Mouse (Mus musculus): Measurements from ENCODE around the gene Cartpt. TPM values are rescaled to one million over a fixed set of nuclear protein-coding genes. Genes with fewer than 3 reads are reported as not detected.
"Not testable (repeated sequence)": the region's sequence is repeated elsewhere in the genome, so short reads cannot be mapped to it uniquely, and the experiment has no call there.

The Cartpt gene
- polyA plus RNA-seq, 1 experiment from 2014 or later, result 4.7 TPM

DNA sequence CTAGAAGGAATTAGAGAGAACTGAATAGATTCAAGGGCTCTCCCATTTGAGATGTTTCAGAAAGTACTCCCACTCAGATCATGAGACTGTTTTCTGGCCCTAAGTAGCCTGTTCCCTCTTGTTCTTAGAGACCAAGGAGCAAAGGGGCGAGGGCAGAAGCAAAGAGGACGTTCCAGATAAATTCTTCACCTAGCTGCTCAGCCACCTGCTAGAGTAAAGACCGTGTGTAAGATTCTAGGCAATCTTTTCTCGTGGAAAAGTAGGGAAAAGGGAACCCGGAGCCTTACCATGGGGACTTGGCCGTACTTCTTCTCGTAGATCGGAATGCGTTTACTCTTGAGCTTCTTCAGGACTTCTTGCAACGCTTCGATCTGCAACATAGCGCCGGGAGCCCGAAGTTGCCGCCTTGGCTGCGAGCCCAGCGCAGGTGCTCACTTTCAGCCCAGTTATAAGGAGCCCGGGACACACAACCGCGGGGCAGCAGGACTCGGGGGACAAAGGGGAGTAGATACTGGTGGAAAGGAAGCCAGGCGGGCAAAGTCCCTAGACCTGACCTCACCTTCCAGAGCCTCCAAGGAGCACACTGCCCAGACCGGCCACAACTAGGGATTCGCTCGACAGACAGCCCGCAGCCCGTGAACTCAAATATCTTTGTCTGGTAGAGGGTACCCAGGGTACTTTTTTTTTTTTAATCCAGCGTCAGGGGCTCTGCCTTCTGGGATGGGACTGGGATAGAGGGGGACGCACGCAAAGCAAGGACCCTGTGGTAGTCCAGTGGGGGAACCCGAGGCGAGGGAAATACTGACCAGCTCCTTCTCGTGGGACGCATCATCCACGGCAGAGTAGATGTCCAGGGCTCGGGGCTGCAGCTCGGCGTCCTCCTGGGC is 978 bp downstream of the Cartpt start:
- Histone ChIP-seq H3K36me3 (no peaks in the 10 kb centered on the region), H3K4me3 (replicated peaks) (peak overlapping the region; percentile 25), H3K9me3 (replicated peaks) (no peaks in the 10 kb centered on the region), H3K4me1 (peaks cover 11% of the 10 kb centered on the region), H3K27me3 (peaks cover 55% of the 10 kb centered on the region), H3K27ac (no peak overlapping the region), H3K4me2 (peak overlapping the region; percentile 50), H3K9ac (no peak overlapping the region)
- 5% methylated on average over 38 of the region's 38 CpGs for WGBS
- ATAC-seq (replicated peaks; ENCODE audit: low FRiP score), result no peak

DNA sequence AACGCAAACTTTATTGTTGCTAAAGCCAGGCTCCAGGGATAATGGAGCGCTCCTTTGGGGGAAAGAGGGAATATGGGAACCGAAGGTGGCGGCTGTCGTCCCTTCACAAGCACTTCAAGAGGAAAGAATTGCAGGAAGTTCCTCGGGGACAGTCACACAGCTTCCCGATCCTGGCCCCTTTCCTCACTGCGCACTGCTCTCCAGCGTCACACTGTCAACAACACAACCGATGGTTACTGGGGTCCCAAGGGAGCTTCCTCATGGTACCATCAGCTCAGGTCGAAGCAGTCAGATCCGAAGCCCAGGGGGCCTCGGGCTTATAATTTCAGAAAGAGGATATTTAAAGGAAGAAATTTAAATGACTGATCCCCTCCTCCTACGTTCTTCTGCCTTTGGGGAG is 2.1 kb downstream of the Cartpt start:
- Histone ChIP-seq H3K4me2 (no peak overlapping the region), H3K27me3 (peaks cover 55% of the 10 kb centered on the region), H3K9ac (no peak overlapping the region), H3K4me3 (replicated peaks) (no peak overlapping the region), H3K9me3 (replicated peaks) (no peaks in the 10 kb centered on the region), H3K4me1 (peaks cover 11% of the 10 kb centered on the region), H3K27ac (no peak overlapping the region), H3K36me3 (no peaks in the 10 kb centered on the region)
- ATAC-seq (replicated peaks; ENCODE audit: low FRiP score), result no peak
- WGBS, result 21% methylated on average over 14 of the region's 14 CpGs

DNA sequence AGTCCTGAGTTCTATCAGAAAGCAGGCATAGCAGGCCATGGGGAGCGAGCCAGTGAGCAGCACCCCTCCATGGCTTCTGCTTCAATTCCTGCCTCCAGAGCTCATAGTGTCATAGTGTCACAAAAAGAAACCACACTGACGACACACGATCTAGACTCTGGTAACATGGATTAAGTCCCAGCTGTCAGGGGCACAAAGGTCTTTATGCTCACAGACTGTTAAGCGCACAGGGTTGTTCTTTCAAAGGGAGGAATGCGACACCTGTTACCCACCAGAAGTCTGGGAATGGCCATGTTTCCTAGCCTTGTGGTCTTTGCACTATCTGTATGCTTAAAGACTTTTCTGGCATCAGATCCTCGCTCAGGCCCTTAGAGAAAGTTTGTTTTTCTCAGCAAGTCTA is 15.3 kb downstream of the Cartpt start:
- Histone ChIP-seq H3K27ac (no peak overlapping the region), H3K4me3 (replicated peaks) (no peak overlapping the region), H3K4me1 (no peaks in the 10 kb centered on the region), H3K9me3 (replicated peaks) (no peaks in the 10 kb centered on the region), H3K9ac (no peak overlapping the region), H3K4me2 (no peak overlapping the region), H3K27me3 (no peaks in the 10 kb centered on the region), H3K36me3 (no peaks in the 10 kb centered on the region)
- WGBS, result 64% methylated on average over 6 of the region's 6 CpGs
- ATAC-seq (replicated peaks; ENCODE audit: low FRiP score), result no peak

- ATAC-seq (replicated peaks; ENCODE audit: low FRiP score); H3K4me1 ChIP-seq; H3K9me3 ChIP-seq (replicated peaks); H3K4me2 ChIP-seq; H3K9ac ChIP-seq; H3K27ac ChIP-seq; H3K4me3 ChIP-seq (replicated peaks); H3K27me3 ChIP-seq; H3K36me3 ChIP-seq: not testable (repeated sequence)
- WGBS, result 75% methylated on average over 8 of the region's 8 CpGs
Observed at GRCm38 (mm10) chr13:99881774-99882173, 19.1 kb downstream of the Cartpt start.

- no peak overlapping the region for H3K4me3 ChIP-seq (replicated peaks)
- 76% methylated on average over 10 of the region's 10 CpGs for WGBS
- ATAC-seq (replicated peaks; ENCODE audit: low FRiP score), result no peak
- no peaks in the 10 kb centered on the region for H3K36me3 ChIP-seq
- H3K4me1 ChIP-seq, result no peaks in the 10 kb centered on the region
- H3K4me2 ChIP-seq, result no peak overlapping the region
- no peak overlapping the region for H3K9ac ChIP-seq
- H3K9me3 ChIP-seq (replicated peaks), result no peaks in the 10 kb centered on the region
- H3K27ac ChIP-seq, result no peak overlapping the region
- no peaks in the 10 kb centered on the region for H3K27me3 ChIP-seq
Observed at GRCm38 (mm10) chr13:99879696-99880095, 21.2 kb downstream of the Cartpt start.

DNA sequence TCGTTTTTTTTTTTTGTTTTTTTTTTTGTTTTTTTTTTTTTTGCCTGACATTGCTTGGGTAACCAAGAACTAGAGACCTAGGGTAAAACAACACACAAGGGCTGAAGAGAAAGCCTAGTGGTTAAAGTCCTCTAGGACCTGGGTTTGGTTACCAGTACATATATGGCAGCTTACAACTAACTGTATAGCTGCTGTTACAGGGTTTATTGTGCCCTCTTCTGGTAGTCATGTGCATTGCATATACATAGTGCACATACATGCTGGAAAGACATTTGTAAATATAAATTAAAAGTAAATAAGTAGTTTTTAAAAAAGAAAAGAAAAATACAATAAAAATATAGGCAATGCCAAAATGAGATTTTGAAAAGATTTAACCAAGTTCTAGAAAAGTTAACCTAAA is 28.8 kb downstream of the Cartpt start:
- H3K4me1 ChIP-seq, result no peaks in the 10 kb centered on the region
- H3K4me3 ChIP-seq (replicated peaks), result no peak overlapping the region
- no peaks in the 10 kb centered on the region for H3K27me3 ChIP-seq
- no peak for ATAC-seq (replicated peaks; ENCODE audit: low FRiP score)
- H3K36me3 ChIP-seq, result no peaks in the 10 kb centered on the region
- no peak overlapping the region for H3K9ac ChIP-seq
- 78% methylated on average over 1 of the region's 1 CpGs for WGBS
- H3K9me3 ChIP-seq (replicated peaks), result no peaks in the 10 kb centered on the region
- H3K27ac ChIP-seq, result no peak overlapping the region
- no peak overlapping the region for H3K4me2 ChIP-seq

GRCm38 (mm10) chr13:99868438-99868837 is 32.5 kb downstream of the Cartpt start:
- 95% methylated on average over 6 of the region's 6 CpGs for WGBS
- Histone ChIP-seq H3K4me3 (replicated peaks) (no peak overlapping the region), H3K4me1 (no peaks in the 10 kb centered on the region), H3K9me3 (replicated peaks) (no peaks in the 10 kb centered on the region), H3K27ac (no peak overlapping the region), H3K4me2 (no peak overlapping the region), H3K36me3 (no peaks in the 10 kb centered on the region), H3K27me3 (no peaks in the 10 kb centered on the region), H3K9ac (no peak overlapping the region)
- no peak for ATAC-seq (replicated peaks; ENCODE audit: low FRiP score)

DNA sequence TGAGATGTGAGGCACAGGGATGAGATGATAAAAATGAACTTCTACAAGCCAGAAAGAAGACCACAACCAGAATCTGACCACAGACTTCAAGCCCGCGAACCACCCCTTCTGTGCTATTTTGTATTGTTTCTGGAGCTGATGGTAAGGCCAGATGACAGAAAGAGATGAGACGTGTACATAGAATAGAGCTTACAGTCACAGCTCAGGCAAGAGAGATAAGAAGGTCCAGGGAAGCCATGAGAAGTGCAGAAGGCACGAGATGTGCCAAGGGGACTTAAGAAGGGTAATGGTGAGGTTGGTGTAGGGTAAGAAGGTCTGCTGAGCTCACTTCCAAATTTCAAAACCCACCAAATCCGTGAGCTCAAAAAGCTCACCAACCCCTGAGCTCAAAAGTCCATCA is 36.6 kb downstream of the Cartpt start:
- 85% methylated on average over 5 of the region's 5 CpGs for WGBS
- Histone ChIP-seq H3K36me3 (no peaks in the 10 kb centered on the region), H3K9ac (no peak overlapping the region), H3K27ac (no peak overlapping the region), H3K4me2 (no peak overlapping the region), H3K27me3 (no peaks in the 10 kb centered on the region), H3K9me3 (replicated peaks) (no peaks in the 10 kb centered on the region), H3K4me1 (no peaks in the 10 kb centered on the region), H3K4me3 (replicated peaks) (no peak overlapping the region)
- ATAC-seq (replicated peaks; ENCODE audit: low FRiP score), result no peak

DNA sequence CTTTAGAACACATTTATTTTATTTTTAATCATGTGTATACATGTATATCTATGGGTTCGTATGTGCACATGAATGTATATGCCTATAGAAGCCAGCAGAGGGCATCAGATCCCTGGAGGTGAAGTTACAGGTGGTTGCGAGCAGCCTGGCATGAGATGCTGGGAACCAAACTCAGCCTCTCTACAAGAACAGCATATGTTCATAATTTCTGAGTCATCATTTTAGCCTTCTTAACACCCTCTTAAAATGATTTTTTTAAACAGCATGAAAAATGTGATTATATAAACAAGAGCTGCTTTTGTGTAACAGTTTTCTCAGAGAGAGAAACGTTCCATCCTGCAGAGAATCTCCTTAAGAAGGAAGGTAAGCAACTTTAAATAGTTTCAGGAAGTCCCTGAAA is 40.2 kb downstream of the Cartpt start:
- Histone ChIP-seq H3K27ac (no peak overlapping the region), H3K4me2 (no peak overlapping the region), H3K9me3 (replicated peaks) (no peaks in the 10 kb centered on the region), H3K27me3 (no peaks in the 10 kb centered on the region), H3K4me3 (replicated peaks) (no peak overlapping the region), H3K9ac (no peak overlapping the region), H3K36me3 (no peaks in the 10 kb centered on the region), H3K4me1 (no peaks in the 10 kb centered on the region)
- WGBS, result 88% methylated on average over 3 of the region's 3 CpGs
- ATAC-seq (replicated peaks; ENCODE audit: low FRiP score), result no peak

GRCm38 (mm10) chr13:99859082-99859481 is 41.8 kb downstream of the Cartpt start:
- Histone ChIP-seq H3K9ac (no peak overlapping the region), H3K4me1 (no peaks in the 10 kb centered on the region), H3K36me3 (no peaks in the 10 kb centered on the region), H3K4me2 (no peak overlapping the region), H3K4me3 (replicated peaks) (no peak overlapping the region), H3K9me3 (replicated peaks) (no peaks in the 10 kb centered on the region), H3K27me3 (no peaks in the 10 kb centered on the region), H3K27ac (no peak overlapping the region)
- ATAC-seq (replicated peaks; ENCODE audit: low FRiP score), result no peak
- 0% methylated on average over 1 of the region's 1 CpGs for WGBS

GRCm38 (mm10) chr13:99857879-99858278 is 43.0 kb downstream of the Cartpt start:
- Histone ChIP-seq H3K36me3 (no peaks in the 10 kb centered on the region), H3K9ac (no peak overlapping the region), H3K4me2 (no peak overlapping the region), H3K9me3 (replicated peaks) (no peaks in the 10 kb centered on the region), H3K27me3 (no peaks in the 10 kb centered on the region), H3K4me1 (no peaks in the 10 kb centered on the region), H3K4me3 (replicated peaks) (no peak overlapping the region), H3K27ac (no peak overlapping the region)
- WGBS, result 68% methylated on average over 2 of the region's 2 CpGs
- ATAC-seq (replicated peaks; ENCODE audit: low FRiP score), result no peak

GRCm38 (mm10) chr13:99857336-99857735 is 43.6 kb downstream of the Cartpt start:
- Histone ChIP-seq H3K36me3 (no peaks in the 10 kb centered on the region), H3K27me3 (no peaks in the 10 kb centered on the region), H3K4me1 (no peaks in the 10 kb centered on the region), H3K9me3 (replicated peaks) (no peaks in the 10 kb centered on the region), H3K4me2 (no peak overlapping the region), H3K9ac (no peak overlapping the region), H3K4me3 (replicated peaks) (no peak overlapping the region), H3K27ac (no peak overlapping the region)
- 78% methylated on average over 9 of the region's 9 CpGs for WGBS
- no peak for ATAC-seq (replicated peaks; ENCODE audit: low FRiP score)

DNA sequence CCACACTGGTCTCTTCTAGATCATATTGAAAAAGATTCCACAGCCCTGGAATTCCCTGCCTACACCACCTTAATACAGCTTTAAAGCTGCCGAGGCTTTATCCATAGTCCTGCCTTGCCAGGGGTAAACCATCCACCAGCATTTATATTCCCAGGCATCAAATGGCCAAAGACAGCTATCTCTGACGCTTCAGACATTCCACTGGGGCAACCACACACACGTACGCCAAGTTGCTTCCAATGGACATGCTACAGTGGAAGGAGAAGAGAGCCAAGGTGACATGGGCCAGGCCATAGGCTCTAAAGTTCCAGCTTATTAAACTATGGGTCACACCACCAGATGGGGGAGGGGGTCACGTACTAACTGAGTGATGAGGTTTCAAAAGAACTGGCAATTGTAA is 45.7 kb downstream of the Cartpt start:
- no peak for ATAC-seq (replicated peaks; ENCODE audit: low FRiP score)
- Histone ChIP-seq H3K36me3 (no peaks in the 10 kb centered on the region), H3K27me3 (no peaks in the 10 kb centered on the region), H3K9ac (no peak overlapping the region), H3K9me3 (replicated peaks) (no peaks in the 10 kb centered on the region), H3K4me1 (peaks cover 9% of the 10 kb centered on the region; the same call in 1 of the 2 replicates), H3K4me2 (no peak overlapping the region), H3K27ac (no peak overlapping the region), H3K4me3 (replicated peaks) (no peak overlapping the region)
- 81% methylated on average over 5 of the region's 5 CpGs for WGBS
